Mouse (Mus musculus): ENCODE results near the gene Prkce.

DNA sequence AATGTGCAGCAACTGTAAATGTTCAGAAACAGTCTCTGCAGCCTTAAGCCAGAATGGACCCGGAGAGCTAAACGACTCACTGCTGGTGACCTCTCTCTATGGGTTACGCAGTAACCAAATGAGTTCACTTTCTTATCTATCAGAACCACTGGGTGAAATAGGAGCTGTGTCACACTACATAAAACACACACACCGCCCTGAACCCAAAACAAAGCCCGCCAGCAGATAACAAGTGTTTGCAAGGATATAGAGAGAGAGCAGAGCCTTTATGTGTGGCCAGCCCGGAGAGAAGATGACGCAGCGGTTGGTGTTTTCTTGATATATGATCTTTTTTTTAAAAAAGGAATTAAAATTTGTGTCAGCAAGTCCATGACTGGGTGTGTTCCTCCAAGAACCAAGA lies 238.1 kb downstream of the Prkce start:
- TF ChIP-seq POLR2A (IDR thresholded peaks at IDR 0.05; ENCODE audit: insufficient read length, low read depth) (no peak), USF1 (IDR thresholded peaks at IDR 0.05; ENCODE audit: low read depth) (no peak)
